Mouse (Mus musculus) embryonic stem cell, embryonic (primary cell): Measurements from ENCODE around the gene Tom1.

Experiments used
- CTCF ChIA-PET, 4 experiments: fragments of 300-600 bp in 2 of 4; fragments of 350-600 bp in 2 of 4; sonication (Branson Sonifier 250); formaldehyde crosslinking; loops; one replicate each; lab custom pipeline; 2022; ENCODE audit warnings: inconsistent platforms in 2 of 4; lab: Charles Lee
- POLR2A ChIA-PET, 4 experiments: fragments of 300-600 bp in 2 of 4; fragments of 350-600 bp in 2 of 4; sonication (Branson Sonifier 250); formaldehyde crosslinking; loops; one replicate each; lab custom pipeline; 2022; ENCODE audit warnings: antibody characterized with exemption in 4 of 4, inconsistent platforms in 1 of 4; lab: Charles Lee

Tom1 gene

DNA sequence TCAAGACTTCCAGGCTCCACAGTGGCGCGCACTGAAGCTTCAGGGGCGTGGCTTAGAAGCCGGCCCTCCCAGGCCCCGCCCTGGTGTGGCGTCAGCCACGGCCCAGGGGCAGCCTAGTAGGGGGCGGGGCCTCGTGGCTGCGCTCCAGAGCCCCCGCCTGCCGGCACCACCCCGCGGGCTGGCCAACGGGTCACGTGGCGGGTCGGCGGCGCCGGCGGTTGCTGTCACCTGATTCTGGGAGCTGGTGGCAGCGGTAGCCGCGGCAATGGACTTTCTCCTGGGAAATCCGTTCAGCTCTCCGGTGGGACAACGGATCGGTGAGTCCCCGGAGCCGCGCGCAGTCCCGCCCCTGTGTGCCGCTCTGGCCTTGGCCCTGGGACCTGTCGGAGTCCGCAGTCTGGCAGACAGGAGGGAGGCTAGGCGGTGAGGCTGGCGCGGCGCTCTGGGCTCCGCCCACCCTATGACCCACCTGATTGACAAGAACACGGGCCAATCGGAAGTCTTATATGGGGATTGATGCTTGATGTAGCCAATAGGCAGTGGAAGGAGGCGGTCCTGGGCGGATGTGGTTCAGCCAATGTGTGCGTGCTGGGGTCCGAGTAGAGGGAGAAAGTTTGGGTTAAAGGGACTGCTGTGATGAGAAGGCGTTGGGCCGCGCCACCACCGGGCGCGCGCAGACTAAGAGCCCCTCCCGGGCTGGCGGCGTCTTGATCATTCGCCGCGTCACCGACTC is at the start of gene Tom1:
Gene Tom1 (plus strand): TSS at position 195 of the 733 bp plus-strand sequence.
- ChIA-PET CTCF (interaction anchor here in 2 of 4 experiments (0.7 to 1.2 kb wide), 6 partner anchors 10 to 184 kb away, joined by 3 to 7 read pairs (median 3); partner anchors contain the start of gene Mcm5 (in 1 of the 2)), POLR2A (interaction anchor here (0.6 to 4.1 kb wide), 57 partner anchors 9 to 91 kb away, joined by 3 to 31 read pairs (median 5); partner anchors contain the start of genes Mcm5 (in 4 of the 4), Hmgxb4 (in 2 of the 4) and Hmox1 (in 2 of the 4))

DNA sequence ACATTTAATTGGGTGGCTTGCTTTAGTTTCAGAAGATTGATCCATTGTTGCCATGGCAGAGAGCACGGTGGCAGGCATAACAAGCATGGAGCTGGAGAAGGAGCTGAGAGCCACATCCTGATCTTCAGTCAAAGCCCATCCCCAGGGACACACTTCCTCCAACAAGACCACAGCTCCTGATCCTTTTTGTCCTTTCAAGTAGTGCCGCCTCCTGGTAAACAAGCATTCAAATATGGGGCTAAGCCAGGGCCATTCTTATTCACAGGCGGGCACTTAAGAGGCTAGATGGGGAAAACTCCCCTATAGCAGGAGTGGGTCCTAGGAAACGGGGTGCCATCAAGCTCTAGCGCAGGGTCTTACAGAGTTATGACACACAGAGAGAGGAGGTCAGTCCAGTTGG is 46.1 kb upstream of the Tom1 start:
- ChIA-PET CTCF (interaction anchor here (0.6 to 1.6 kb wide), 9 partner anchors 9 to 283 kb away, joined by 3 to 11 read pairs (median 5); no protein-coding TSS in a partner anchor), POLR2A (interaction anchor here (0.7 to 1.7 kb wide), 21 partner anchors 9 to 130 kb away, joined by 3 to 16 read pairs (median 4); partner anchors contain the start of genes Tom1 (in 2 of the 4), Hmox1 (in 1 of the 4) and Mcm5 (in 1 of the 4))

DNA sequence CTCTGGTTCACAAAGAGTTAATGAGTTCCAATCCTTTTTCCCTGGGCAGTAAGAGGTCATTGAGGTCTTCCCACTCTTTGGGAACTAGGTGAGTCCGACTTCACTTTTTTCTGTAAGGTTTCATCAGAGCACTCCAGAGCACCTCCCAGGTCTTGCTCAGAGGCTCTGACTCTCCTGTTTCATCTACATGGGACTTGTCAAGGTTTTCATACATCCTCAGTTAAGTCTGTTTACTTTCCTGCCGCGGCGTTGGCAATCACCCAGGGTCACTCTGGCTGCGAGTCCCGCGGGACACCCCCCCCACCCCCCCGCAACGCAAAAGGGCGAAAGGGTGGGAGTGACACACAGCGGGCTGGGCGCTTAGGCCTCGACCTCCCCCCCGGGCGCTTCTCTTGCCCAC is 43.5 kb upstream of the Tom1 start:
- POLR2A ChIA-PET = interaction anchor here in 2 of 4 experiments (0.8 to 2.0 kb wide), 9 partner anchors 10 to 119 kb away, joined by 3 to 6 read pairs (median 4); partner anchors contain the start of genes Tom1 (in 2 of the 2) and Mcm5 (in 1 of the 2)
- CTCF ChIA-PET = interaction anchor here in 1 of 4 experiments (1.4 kb wide), 1 partner anchor 10 kb away, joined by 12 read pairs; no protein-coding TSS in a partner anchor

DNA sequence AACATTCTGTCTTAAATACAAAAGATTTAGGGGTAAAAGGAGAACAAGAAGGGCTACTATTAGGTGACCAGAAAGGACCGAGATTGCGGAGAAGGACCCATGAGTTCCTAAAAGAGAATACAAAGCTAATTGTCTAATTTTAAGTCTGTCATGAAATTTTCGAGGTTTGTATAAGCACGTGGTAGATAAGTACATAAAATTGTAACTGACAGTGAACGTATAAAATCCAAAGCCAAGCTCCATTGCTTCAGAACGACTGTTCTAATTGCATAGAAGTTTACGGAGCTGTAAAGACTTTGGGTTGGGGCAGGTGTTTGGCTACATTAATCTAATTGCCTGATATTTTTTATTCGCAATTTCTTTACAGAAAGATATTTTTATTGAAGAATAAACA is 40.4 kb upstream of the Tom1 start, which contains the start of gene Hmgxb4:
Gene Hmgxb4 (plus strand): TSS at position 276 of the 394 bp plus-strand sequence.
- CTCF ChIA-PET = interaction anchor here in 2 of 4 experiments (0.7 to 1.8 kb wide), 3 partner anchors 12 to 32 kb away, joined by 5 to 6 read pairs (median 5); no protein-coding TSS in a partner anchor
- POLR2A ChIA-PET = interaction anchor here in 3 of 4 experiments (0.8 to 15.9 kb wide), 23 partner anchors 9 to 116 kb away, joined by 3 to 150 read pairs (median 7); partner anchors contain the start of genes Mcm5 (in 3 of the 3), Tom1 (in 2 of the 3) and Hmox1 (in 1 of the 3)

DNA sequence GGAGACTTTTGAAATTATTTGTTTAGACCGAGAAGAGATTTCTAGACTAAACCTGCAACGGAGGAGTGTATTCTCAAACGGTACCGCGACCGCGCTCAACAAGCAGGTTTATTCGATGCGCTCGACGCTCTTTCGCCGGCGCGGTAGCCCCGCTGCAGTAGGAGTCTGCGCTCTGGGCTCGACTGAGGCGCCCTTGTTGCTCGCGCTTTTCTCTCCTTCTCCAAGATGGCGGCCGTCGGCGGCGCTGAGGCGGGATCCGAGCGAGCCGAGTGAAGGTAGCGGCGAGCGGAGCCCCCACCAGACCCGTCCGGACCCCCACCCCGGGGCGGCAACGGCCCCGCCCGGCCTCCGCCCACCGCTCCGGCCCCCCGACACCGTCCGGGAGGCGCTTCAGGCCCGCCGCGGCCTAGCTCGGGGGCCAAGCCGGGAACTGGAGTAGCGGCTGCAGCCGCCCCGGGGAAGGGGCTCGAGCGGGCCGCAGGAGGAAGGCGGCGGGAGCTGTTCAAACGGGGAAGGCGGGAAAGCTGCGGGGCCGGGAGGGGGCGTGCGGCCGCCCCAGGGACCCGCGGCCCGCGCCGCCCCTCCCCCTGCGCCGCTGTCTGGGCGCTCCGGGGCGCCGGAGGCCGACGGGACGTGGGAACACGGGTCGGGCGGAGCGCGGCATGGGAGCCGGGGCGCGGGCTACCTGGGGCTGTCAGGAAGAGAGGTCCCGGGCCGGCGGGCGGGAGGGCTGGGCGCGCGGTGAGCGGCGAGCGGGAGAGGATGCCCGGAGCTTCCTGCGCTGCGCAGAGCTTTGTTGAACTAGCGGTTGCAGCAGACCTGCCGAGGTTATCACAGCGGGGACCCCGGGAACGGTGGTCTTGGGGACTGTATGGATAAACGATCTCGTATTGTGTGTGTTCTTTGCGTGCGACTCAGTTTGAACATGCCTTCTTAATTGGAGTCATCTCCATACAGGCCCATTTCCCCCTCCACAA is 39.7 kb upstream of the Tom1 start:
- POLR2A ChIA-PET = interaction anchor here (0.5 to 15.9 kb wide), 36 partner anchors 8 to 888 kb away, joined by 3 to 150 read pairs (median 4); partner anchors contain the start of genes Mcm5 (in 3 of the 4), Tom1 (in 3 of the 4) and Hmox1 (in 1 of the 4)
- CTCF ChIA-PET = interaction anchor here (0.5 to 1.8 kb wide), 7 partner anchors 13 to 133 kb away, joined by 3 to 6 read pairs (median 4); no protein-coding TSS in a partner anchor

DNA sequence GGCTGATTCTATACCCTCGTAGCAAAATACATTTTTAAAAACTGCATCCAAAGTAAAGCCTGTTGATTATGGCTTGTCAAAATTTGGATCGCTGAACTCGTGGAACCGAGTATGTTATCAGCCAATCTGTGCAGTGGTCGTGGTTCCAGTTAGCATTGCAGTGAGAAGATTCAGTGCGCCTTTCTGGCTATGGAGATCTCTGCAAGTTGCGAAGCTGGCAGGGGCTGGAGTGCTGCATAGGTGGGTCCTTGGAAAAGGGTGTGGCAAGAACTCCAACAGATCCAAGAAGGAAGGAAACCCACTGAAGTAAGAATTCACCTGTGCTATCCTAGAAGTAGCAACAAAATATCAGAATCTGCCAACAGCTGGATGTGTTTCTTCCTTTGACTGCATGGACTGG is 39.0 kb upstream of the Tom1 start:
- ChIA-PET CTCF (interaction anchor here in 1 of 4 experiments (1.2 kb wide), 1 partner anchor 13 kb away, joined by 4 read pairs; no protein-coding TSS in a partner anchor), POLR2A (interaction anchor here in 3 of 4 experiments (0.8 to 15.9 kb wide), 22 partner anchors 8 to 115 kb away, joined by 3 to 150 read pairs (median 4); partner anchors contain the start of genes Mcm5 (in 2 of the 3) and Tom1 (in 2 of the 3))

DNA sequence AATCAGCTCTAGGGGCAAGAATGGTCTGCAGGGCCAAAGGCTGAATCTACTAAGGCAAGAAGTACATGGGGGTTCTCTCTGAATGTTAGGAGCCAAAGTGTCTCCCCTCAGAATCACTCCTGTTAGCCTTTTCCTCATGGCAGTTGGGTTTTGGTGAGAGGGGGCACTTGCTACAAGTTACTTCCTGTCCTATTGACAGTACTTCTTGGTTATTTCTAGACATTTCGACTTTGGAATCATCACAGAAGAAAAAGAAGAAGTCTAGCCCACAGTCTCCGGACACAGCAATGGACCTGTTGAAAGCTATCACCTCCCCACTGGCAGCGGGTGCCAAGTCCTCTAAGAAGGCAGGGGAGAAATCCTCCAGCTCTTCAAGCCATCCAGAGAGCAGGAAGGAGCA is 33.1 kb upstream of the Tom1 start:
- ChIA-PET POLR2A (interaction anchor here in 3 of 4 experiments (0.5 to 15.9 kb wide), 12 partner anchors 7 to 130 kb away, joined by 3 to 150 read pairs (median 5); partner anchors contain the start of genes Hmgxb4 (in 1 of the 3) and Mcm5 (in 1 of the 3)), CTCF (interaction anchor here in 3 of 4 experiments (1.5 to 2.1 kb wide), 5 partner anchors 19 to 71 kb away, joined by 4 to 8 read pairs (median 6); no protein-coding TSS in a partner anchor)

DNA sequence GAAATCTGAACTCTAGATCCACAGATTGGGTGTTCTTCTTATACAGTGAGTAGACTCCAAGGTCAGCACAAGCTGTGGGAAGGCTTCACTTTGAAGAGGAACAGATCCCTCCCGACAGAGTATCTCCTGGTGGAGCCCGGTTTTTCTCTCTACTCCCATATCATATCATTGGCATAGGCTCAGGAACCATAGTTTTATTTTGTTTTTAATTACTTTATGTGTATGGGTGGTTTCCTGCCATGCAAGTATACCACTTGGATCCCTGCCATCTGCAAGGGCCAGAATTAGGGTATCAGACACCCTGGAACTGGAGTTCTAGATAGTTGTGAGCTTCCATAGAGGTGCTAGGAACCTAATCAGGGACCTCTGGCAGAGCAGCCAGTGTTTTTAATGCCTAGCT is 24.7 kb upstream of the Tom1 start:
- POLR2A ChIA-PET = interaction anchor here in 2 of 4 experiments (0.9 to 1.8 kb wide), 5 partner anchors 9 to 100 kb away, joined by 3 to 4 read pairs (median 4); partner anchors contain the start of genes Mcm5 (in 1 of the 2) and Tom1 (in 1 of the 2)
- CTCF ChIA-PET = interaction anchor here in 1 of 4 experiments (1.4 kb wide), 1 partner anchor 63 kb away, joined by 3 read pairs; no protein-coding TSS in a partner anchor

DNA sequence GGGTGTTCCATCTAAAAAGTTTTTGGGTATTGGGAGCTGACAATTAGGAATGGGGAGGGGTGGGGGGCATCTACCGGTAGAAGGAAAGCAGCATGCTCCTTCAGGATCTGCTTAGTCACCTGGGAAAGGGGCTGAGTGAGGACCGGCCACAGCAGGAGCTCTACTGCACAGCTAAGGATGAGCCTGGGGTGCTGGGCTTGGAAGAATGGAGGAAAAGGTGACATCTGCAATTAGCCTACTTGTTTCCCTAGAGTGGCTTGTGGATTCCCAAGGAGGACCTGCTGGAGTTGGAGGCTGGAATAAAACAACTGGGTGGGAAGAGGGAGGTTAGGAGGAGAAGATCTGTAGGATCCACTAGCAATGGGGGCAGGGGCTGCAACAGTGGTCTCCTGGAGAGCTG is 19.9 kb upstream of the Tom1 start:
- ChIA-PET POLR2A (interaction anchor here in 3 of 4 experiments (0.6 to 9.1 kb wide), 27 partner anchors 11 to 117 kb away, joined by 3 to 150 read pairs (median 5); partner anchors contain the start of genes Tom1 (in 3 of the 3), Mcm5 (in 2 of the 3), Hmgxb4 (in 1 of the 3) and Hmox1 (in 1 of the 3)), CTCF (interaction anchor here (0.6 to 2.1 kb wide), 6 partner anchors 9 to 96 kb away, joined by 3 to 11 read pairs (median 3); partner anchors contain the start of gene Mcm5 (in 1 of the 4))

DNA sequence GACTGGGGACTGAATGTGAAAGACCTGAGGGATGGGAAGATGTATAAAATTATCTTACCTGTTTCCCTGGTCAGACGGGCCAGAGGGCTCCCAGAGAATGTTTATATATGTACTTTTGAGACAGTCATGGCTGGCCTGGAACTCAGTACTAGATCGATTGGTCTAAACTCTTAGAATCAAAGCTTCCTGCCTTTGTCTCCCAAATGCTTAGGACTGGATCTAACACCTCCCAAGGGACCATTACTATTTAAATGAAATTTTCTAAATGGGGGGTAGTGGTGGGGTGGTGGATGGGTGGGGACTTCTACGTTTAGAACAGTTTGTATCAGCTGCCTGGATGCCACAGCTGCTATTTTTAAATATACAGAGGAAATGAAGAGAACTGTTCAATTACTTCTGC is 19.5 kb upstream of the Tom1 start:
- POLR2A ChIA-PET = interaction anchor here in 3 of 4 experiments (0.6 to 9.1 kb wide), 29 partner anchors 11 to 116 kb away, joined by 3 to 150 read pairs (median 5); partner anchors contain the start of genes Tom1 (in 3 of the 3), Mcm5 (in 2 of the 3), Hmgxb4 (in 1 of the 3) and Hmox1 (in 1 of the 3)
- CTCF ChIA-PET = interaction anchor here (0.6 to 2.1 kb wide), 6 partner anchors 9 to 95 kb away, joined by 3 to 11 read pairs (median 3); partner anchors contain the start of gene Mcm5 (in 1 of the 4)

DNA sequence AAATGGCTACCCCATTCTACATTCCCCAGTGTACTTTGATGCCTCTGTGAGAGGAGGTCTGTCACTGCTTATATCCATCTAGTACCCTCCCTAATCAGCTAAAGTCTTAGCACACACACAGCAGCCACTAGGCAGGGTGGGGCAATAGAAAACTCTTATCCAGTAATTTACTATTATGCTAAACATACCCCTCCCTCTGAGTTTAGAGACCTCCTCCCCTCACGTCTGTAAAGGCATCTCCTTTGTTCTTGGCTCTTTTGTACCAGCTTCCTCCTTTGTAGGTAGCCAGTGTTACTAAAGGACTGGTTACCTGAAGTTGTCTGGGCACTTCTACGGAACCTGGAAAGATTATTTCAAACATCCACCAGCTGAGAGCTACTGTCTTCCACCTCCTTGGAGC is 17.5 kb upstream of the Tom1 start:
- POLR2A ChIA-PET = interaction anchor here (0.5 to 9.1 kb wide), 30 partner anchors 9 to 791 kb away, joined by 3 to 150 read pairs (median 4); partner anchors contain the start of genes Hmgxb4 (in 3 of the 4), Mcm5 (in 3 of the 4), Tom1 (in 3 of the 4) and Hmox1 (in 1 of the 4)
- CTCF ChIA-PET = interaction anchor here in 3 of 4 experiments (0.8 to 1.1 kb wide), 3 partner anchors 35 kb away, joined by 3 to 5 read pairs (median 4); no protein-coding TSS in a partner anchor

DNA sequence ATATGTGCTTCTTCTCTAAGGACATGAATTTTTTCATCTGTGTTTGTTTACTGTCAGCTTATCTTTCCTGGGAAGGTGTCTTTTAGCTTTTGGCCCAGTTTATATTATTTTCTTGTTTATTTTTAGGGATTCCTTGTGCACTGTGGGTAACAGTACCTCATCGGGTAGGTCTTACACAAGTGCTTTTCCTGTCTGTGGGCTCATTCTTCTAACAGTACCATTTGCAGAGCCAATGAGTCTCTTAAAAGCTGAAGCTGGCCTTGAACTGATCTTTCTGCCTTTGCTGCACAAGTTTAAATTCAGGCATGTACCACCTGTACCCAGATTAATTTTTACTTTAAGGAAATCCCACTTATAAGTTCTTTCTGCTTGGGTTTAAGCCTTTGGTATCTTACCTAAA is 17.1 kb upstream of the Tom1 start:
- ChIA-PET POLR2A (interaction anchor here (0.6 to 9.1 kb wide), 26 partner anchors 9 to 103 kb away, joined by 3 to 150 read pairs (median 5); partner anchors contain the start of genes Hmgxb4 (in 3 of the 4), Mcm5 (in 3 of the 4), Tom1 (in 2 of the 4) and Hmox1 (in 1 of the 4)), CTCF (interaction anchor here in 2 of 4 experiments (1.0 to 1.1 kb wide), 2 partner anchors 35 kb away, joined by 3 to 5 read pairs; no protein-coding TSS in a partner anchor)

DNA sequence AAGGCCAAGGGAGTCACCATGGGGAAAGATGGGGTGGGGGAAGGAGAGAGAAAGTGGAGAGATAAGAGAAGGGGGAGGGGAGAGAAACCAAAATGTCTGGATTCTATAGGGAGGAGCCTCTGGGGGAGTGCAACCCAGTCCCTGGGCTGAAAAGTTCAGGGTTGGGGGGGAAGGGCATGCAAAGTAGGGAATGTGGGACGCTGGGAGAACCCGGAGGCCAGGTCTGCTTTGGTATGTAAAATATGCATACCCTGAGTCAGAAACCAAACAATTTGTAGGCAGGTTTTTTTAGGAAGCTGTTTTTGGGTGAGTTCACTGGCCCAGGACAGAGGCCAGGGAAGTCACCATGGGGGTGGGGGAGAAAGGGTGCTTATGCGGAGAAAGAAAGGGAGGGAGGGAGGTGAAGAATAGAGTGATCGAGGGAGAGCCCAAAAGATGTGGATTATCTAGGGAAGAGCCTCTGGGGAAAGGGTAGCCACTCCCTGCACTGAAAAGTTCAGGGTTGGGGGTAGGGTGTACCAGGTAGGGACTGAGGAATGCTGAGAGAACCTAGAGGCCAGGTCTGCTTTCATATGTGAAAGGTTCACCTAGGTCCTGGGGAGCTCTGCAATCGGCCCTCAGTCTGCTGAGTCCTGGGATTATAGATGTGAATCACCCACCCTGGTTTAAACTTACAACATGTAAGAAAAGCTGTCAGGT is 15.1 kb upstream of the Tom1 start:
- CTCF ChIA-PET = interaction anchor here (0.5 to 1.4 kb wide), 6 partner anchors 12 to 91 kb away, joined by 3 to 5 read pairs (median 4); partner anchors contain the start of gene Mcm5 (in 1 of the 4)

DNA sequence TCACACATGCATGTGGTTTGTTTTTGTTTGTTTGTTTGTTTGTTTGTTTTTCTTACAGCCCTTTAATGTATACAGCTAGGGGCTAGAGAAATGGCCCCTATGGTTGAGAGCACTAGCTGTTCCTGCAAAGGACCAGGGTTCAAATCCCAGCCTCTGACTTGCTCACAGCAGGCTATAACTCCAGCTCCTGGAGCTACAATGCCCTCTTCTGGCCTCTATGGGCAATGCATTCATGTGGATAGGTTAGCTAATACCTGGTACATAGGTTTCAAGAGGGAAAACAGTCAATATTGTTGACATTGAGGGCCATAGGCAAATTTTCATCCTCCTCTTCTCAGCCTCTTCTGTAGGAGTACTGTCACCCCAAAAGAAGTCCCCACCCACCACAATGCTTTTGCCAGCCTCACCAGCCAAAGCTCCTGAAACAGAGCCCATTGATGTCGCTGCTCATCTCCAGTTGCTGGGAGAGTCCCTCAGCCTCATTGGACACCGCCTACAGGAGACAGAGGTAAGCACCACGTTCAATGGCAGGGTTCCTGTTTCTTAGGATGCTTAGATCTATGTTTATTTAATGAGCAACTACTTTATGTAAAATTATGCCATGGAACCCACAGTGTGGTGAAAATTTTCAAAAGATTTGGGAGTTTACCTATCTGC is 9.7 kb upstream of the Tom1 start:
- CTCF ChIA-PET = interaction anchor here (0.6 to 2.3 kb wide), 19 partner anchors 9 to 195 kb away, joined by 3 to 14 read pairs (median 6); partner anchors contain the start of genes Hmgxb4 (in 1 of the 4) and Tom1 (in 1 of the 4)
- POLR2A ChIA-PET = interaction anchor here in 3 of 4 experiments (0.7 to 10.7 kb wide), 19 partner anchors 8 to 91 kb away, joined by 3 to 85 read pairs (median 6); partner anchors contain the start of genes Mcm5 (in 2 of the 3), Tom1 (in 2 of the 3) and Hmgxb4 (in 1 of the 3)

More for the DNA sequence above, 15.1 kb upstream of the Tom1 start:
- POLR2A ChIA-PET = interaction anchor here in 2 of 4 experiments (0.7 to 9.1 kb wide), 28 partner anchors 9 to 177 kb away, joined by 3 to 150 read pairs (median 5); partner anchors contain the start of genes Hmox1 (in 2 of the 2), Mcm5 (in 2 of the 2), Tom1 (in 2 of the 2) and Hmgxb4 (in 1 of the 2)
